Mouse (Mus musculus): ENCODE measurements around the gene Hapln4.

Gene Hapln4

DNA sequence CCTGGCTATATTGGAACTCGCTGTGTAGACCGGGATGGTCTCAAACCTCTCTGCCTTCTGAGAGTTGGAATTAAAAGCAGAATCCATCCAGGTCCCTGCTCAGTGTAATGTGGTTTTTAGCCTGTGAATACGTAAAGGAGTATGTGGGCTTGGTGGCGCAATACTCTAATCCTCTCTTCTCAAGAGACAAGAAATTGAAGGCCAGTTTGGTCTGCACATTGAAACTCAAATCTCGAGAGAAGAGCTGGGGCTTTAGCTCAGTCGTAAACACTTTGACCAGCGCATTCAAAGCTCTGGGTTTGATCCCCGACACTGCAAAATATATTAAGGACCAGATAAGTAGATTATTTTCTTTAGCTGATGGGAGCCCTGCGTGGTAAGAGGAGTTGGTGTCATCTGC, 56.7 kb downstream of the Hapln4 start:
- no peak for DNase-seq

All from kidney, postnatal 14 days (tissue).